Mouse (Mus musculus): ENCODE data around the gene Eef2.
"Not testable (repeated sequence)": the region's sequence is repeated elsewhere in the genome, so short reads cannot be mapped to it uniquely, and the experiment has no call there.

The Eef2 gene

GRCm38 (mm10) chr10:81146296-81146695 is 30.1 kb upstream of the Eef2 start:
- no peak for DNase-seq (ENCODE audit: low read depth, low spot score)

- no peak for DNase-seq (ENCODE audit: low read depth, low spot score)
These were observed 25.2 kb upstream of the Eef2 start for GRCm38 (mm10) chr10:81151261-81151660.

GRCm38 (mm10) chr10:81152609-81153008 is 23.8 kb upstream of the Eef2 start:
- no peak for DNase-seq (ENCODE audit: low read depth, low spot score)

GRCm38 (mm10) chr10:81154313-81154712 is 22.1 kb upstream of the Eef2 start:
- no peak for DNase-seq (ENCODE audit: low read depth, low spot score)

GRCm38 (mm10) chr10:81154736-81155135 is 21.7 kb upstream of the Eef2 start:
- no peak for DNase-seq (ENCODE audit: low read depth, low spot score)

- DNase-seq (ENCODE audit: low read depth, low spot score): no peak
These were observed 14.7 kb upstream of the Eef2 start for GRCm38 (mm10) chr10:81161602-81162317.

- DNase-seq (ENCODE audit: low read depth, low spot score): no peak
These were observed 14.1 kb upstream of the Eef2 start for GRCm38 (mm10) chr10:81162318-81162652.

- no peak for DNase-seq (ENCODE audit: low read depth, low spot score)
These were observed 11.3 kb upstream of the Eef2 start for GRCm38 (mm10) chr10:81165118-81165517.

GRCm38 (mm10) chr10:81167200-81168086 is 9.0 kb upstream of the Eef2 start, which contains the start of gene Pias4:
Gene Pias4, minus strand, starts transcription at chr10:81167923.
- peak; percentile 99 for DNase-seq (ENCODE audit: low read depth, low spot score)

GRCm38 (mm10) chr10:81168087-81168431 is 8.4 kb upstream of the Eef2 start:
- no peak for DNase-seq (ENCODE audit: low read depth, low spot score)

- DNase-seq (ENCODE audit: low read depth, low spot score): no peak
These were observed 7.7 kb upstream of the Eef2 start for GRCm38 (mm10) chr10:81168521-81169244.

GRCm38 (mm10) chr10:81169411-81169900 is 7.0 kb upstream of the Eef2 start:
- DNase-seq (ENCODE audit: low read depth, low spot score): not testable (repeated sequence)

GRCm38 (mm10) chr10:81173132-81173531 is 3.3 kb upstream of the Eef2 start:
- no peak for DNase-seq (ENCODE audit: low read depth, low spot score)

GRCm38 (mm10) chr10:81174617-81175344 is 1.6 kb upstream of the Eef2 start:
- DNase-seq (ENCODE audit: low read depth, low spot score): no peak

GRCm38 (mm10) chr10:81175345-81175701 is 1.1 kb upstream of the Eef2 start:
- not testable (repeated sequence) for DNase-seq (ENCODE audit: low read depth, low spot score)

GRCm38 (mm10) chr10:81175936-81176465 is 430 bp upstream of the Eef2 start:
- DNase-seq (ENCODE audit: low read depth, low spot score): no peak

- no peak for DNase-seq (ENCODE audit: low read depth, low spot score)
These were observed 1.1 kb downstream of the Eef2 start for GRCm38 (mm10) chr10:81177491-81177925.

- no peak for DNase-seq (ENCODE audit: low read depth, low spot score)
These were observed 1.7 kb downstream of the Eef2 start for GRCm38 (mm10) chr10:81177958-81178712.

GRCm38 (mm10) chr10:81178927-81179326 is 2.5 kb downstream of the Eef2 start:
- DNase-seq (ENCODE audit: low read depth, low spot score): no peak
